Mouse (Mus musculus) adrenal gland, adult 18-20 months (tissue): Measurements from ENCODE around the gene Rab44. TPM values are rescaled to one million over a fixed set of nuclear protein-coding genes. Genes with fewer than 3 reads are reported as not detected.

Experiments
- DNase-seq, 2 experiments: peaks; one replicate each; pipeline ENCODE4 v3.0.0; 2021 to 2022; ENCODE audit warnings: low spot score in 2 of 2
- total RNA-seq, 2 experiments: library from RNA; stranded (reverse); gene quantifications; 1 replicate in 1 of 2; 2 replicates in 1 of 2; pipeline ENCODE4 v1.2.3; 2021

Gene Rab44
- total RNA-seq, 2 experiments from 2014 or later: 0.20 to 0.54 TPM

GRCm38 (mm10) chr17:29123578-29124174 is 9.7 kb downstream of the Rab44 start:
- DNase-seq: peak in 1 of 2 experiments; percentile 10

GRCm38 (mm10) chr17:29126561-29126960 is 12.6 kb downstream of the Rab44 start:
- DNase-seq: no peak

GRCm38 (mm10) chr17:29129341-29129740 is 15.4 kb downstream of the Rab44 start:
- DNase-seq: no peak

- DNase-seq: no peak
Measured at GRCm38 (mm10) chr17:29135066-29135465, 21.1 kb downstream of the Rab44 start.

- peak; percentile 35 to 48 for DNase-seq
Measured at GRCm38 (mm10) chr17:29136236-29136635, 22.3 kb downstream of the Rab44 start.

GRCm38 (mm10) chr17:29137906-29138305 is 24.0 kb downstream of the Rab44 start:
- no peak for DNase-seq

- no peak for DNase-seq
Measured at GRCm38 (mm10) chr17:29141577-29141976, 27.6 kb downstream of the Rab44 start.

- DNase-seq: no peak
Measured at GRCm38 (mm10) chr17:29143266-29143665, 29.3 kb downstream of the Rab44 start.

GRCm38 (mm10) chr17:29145101-29145500 is 31.2 kb downstream of the Rab44 start:
- no peak for DNase-seq

- DNase-seq: no peak
Measured at GRCm38 (mm10) chr17:29147273-29147672, 33.3 kb downstream of the Rab44 start.

GRCm38 (mm10) chr17:29147773-29148172 is 33.8 kb downstream of the Rab44 start:
- DNase-seq: no peak

- DNase-seq: no peak
Measured at GRCm38 (mm10) chr17:29149766-29150165, 35.8 kb downstream of the Rab44 start.

- DNase-seq: no peak
Measured at GRCm38 (mm10) chr17:29152547-29152946, 38.6 kb downstream of the Rab44 start.

GRCm38 (mm10) chr17:29154247-29154646 is 40.3 kb downstream of the Rab44 start:
- no peak for DNase-seq

GRCm38 (mm10) chr17:29155355-29156135 is 41.6 kb downstream of the Rab44 start:
- no peak for DNase-seq

GRCm38 (mm10) chr17:29156396-29156795 is 42.5 kb downstream of the Rab44 start:
- no peak for DNase-seq

- no peak for DNase-seq
Measured at GRCm38 (mm10) chr17:29156866-29157265, 42.9 kb downstream of the Rab44 start.

- DNase-seq: no peak
Measured at GRCm38 (mm10) chr17:29158899-29159298, 45.0 kb downstream of the Rab44 start.

GRCm38 (mm10) chr17:29159320-29159719 is 45.4 kb downstream of the Rab44 start:
- no peak for DNase-seq

GRCm38 (mm10) chr17:29159743-29160455 is 46.0 kb downstream of the Rab44 start:
- DNase-seq: no peak

- no peak for DNase-seq
Measured at GRCm38 (mm10) chr17:29162334-29162733, 48.4 kb downstream of the Rab44 start.
